Mouse (Mus musculus) CD8-positive naive resting alpha-beta T cell, adult 2 months (primary cell): ENCODE results near the gene Zfhx2.
A peak's percentile ranks its signal among the peaks of the same experiment; 100 is the strongest.
"Not testable (repeated sequence)": the region's sequence is repeated elsewhere in the genome, so short reads cannot be mapped to it uniquely, and the experiment has no call there.

Source experiments
- DNase-seq, 2 experiments: peaks; one replicate each; pipeline ENCODE4 v3.0.0; 2022; ENCODE audit warnings: low read depth in 2 of 2, low spot score in 2 of 2

Gene Zfhx2

DNA sequence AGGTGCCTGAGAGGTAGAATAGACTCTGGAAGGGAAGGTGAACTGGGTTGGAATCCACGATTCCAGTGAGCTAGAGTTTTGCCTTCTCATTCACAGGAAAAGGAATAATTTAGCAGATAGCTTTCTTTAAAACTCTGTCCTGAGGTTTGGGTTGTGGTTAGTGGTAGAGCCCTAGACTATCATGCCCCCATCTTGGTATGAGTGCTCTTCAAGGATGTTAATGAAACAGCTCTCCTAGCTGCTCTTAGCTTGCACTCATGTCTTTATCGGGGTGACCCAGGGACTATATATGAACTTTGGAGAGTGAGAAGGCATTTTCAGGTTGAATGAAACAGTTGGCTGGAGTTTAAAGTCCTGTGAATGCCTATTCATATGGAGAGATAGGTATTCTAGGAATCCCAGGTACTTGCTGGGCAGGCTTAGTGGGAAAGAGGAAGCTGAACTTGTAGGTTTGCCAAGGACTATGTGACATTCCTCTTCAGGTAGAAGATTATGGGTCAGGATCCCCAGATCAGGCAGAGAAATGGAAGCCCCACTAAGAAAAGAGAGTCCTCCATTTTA is 44.1 kb downstream of the Zfhx2 start:
- no peak for DNase-seq

- DNase-seq, result not testable (repeated sequence)
These were observed 48.4 kb downstream of the Zfhx2 start for GRCm38 (mm10) chr14:55043694-55044093.

DNA sequence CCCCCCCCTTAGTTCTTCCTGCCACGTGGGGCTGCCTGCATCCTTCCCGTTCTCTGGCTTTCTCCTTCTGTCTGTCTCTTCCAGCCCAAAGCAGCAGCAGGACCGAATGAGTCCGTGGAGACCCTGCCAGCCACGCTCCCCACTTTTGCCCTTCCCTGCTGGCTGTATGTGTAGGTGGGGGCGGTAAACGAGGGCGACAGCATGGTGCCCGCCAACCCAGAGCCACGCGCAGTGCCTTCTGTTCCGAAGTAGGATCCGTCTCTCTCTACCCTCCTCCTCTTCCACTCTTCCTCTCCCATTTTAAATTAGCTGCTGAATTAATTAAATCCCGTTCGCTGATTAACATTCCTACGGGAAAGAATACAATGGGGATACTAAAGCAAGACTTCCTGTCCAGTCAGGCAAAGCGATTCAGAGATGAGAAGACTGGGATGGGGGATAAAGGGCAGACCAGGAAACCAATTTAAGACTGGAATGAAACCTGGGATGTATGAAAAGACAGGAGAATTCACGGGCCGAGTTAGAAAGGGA is 59.4 kb downstream of the Zfhx2 start:
- DNase-seq, result no peak

DNA sequence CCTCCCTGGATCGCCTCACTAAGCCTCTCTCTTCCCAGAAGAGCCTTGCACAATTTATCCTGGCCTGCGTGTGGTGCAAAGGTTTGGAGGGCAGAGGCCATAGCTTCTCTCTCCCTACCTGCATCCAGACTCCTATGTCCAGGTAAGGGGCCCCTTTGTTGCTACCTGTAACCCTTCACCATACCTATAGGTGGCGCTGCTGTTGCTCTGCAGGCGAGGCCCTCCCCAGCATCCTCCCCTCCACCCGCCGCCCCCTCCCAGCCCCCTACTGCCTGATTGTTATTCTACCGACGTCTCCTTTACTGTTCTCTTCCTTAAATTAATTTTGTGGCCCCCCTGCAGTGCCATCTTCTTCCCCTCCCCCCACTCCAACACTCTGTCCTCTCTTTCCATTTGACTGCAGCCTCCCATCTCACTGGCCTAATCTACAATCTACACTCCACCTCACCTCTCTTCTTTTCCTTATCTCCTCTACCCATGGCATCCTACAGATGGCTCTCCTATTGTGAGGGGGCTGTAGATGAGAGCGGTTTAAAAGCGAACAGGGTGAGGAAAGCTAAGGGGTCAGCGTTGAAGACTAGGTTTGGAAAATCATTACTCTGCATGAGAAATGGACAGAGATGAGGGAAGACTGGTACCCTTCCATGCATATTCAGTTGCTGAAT is 63.0 kb downstream of the Zfhx2 start:
- peak in 1 of 2 experiments; percentile 39 for DNase-seq

- DNase-seq, result no peak
These were observed 63.7 kb downstream of the Zfhx2 start for GRCm38 (mm10) chr14:55028333-55028835.

DNA sequence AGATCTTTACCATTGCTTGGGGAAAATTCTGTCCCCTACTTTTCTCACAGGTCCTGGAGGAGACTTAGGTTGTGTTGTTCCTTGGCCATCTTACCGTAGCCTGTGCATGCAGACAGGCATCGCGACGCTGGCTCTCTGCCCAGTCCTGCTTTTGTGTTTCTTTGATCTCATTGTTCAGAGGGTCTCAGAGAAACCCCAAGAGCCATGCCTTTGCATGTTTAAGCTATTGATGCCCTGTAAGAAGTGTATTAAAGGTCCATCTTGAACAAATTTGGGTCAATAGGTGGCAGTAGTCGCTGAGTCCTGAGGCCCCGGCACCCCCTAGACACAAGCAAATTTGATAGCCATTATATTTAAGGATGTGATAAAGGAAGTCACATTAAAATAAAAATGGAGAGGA is 64.5 kb downstream of the Zfhx2 start:
- no peak for DNase-seq

GRCm38 (mm10) chr14:55027251-55027650 is 64.9 kb downstream of the Zfhx2 start:
- DNase-seq, result no peak

- DNase-seq, result no peak
These were observed 66.6 kb downstream of the Zfhx2 start for GRCm38 (mm10) chr14:55025527-55025926.

DNA sequence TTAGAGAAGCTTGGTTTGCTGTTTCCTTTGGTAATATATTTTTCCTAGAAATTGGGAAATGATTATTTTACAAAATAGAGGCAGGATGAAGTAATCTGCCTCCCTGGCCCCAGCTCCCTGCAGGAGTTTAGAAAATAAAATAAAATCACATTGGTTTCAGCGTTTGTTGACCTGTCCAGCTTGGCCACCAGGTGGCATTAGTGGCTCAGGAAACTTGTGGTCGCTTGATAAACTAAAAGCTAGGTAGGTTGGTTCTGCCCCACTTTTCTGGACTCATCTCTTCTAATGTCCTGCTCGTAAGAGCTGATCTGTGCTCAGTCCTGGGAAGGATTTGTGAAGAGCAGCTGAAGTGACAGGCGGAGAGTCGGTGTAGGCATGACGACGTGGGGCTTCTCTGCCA is 67.9 kb downstream of the Zfhx2 start:
- DNase-seq, result peak in 1 of 2 experiments; percentile 12

GRCm38 (mm10) chr14:55023011-55023410 is 69.1 kb downstream of the Zfhx2 start:
- DNase-seq, result no peak

GRCm38 (mm10) chr14:55020394-55020793 is 71.7 kb downstream of the Zfhx2 start:
- no peak for DNase-seq

DNA sequence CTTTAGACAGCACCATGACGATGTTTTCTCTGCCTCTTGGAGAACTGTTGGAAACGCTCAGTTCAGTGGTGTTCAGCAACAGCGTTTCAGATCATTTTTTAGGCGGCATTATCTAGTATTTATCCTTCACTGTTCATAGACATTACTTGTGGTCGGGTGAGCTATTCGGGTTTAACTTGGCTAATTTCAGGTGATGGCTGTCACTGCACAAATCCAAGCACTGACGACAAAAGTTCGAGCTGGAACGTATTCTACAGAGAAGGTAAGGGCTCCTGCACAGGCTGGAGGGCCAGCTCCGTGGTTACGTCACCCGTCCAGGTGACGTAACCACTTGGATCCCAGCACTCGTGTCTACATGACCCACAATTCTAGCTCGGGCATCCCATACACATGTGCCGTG is 75.2 kb downstream of the Zfhx2 start:
- no peak for DNase-seq

DNA sequence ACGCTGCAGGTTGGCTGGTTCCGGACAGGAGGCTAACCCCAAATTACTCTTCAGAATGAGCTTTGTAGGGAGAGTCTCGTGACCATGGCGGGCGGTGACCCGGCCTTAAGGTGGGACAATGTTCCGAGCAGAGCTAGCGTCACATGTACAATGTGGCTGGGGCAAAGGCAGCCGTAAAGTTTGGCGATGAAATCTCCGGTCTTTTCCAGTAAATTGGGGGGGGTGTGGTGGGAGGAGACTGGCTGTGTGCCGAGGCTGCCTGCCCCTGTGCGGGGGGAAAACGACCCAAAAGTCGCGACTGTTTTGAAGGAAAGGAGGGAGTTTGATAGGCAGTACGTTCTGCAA is 76.4 kb downstream of the Zfhx2 start:
- no peak for DNase-seq

DNA sequence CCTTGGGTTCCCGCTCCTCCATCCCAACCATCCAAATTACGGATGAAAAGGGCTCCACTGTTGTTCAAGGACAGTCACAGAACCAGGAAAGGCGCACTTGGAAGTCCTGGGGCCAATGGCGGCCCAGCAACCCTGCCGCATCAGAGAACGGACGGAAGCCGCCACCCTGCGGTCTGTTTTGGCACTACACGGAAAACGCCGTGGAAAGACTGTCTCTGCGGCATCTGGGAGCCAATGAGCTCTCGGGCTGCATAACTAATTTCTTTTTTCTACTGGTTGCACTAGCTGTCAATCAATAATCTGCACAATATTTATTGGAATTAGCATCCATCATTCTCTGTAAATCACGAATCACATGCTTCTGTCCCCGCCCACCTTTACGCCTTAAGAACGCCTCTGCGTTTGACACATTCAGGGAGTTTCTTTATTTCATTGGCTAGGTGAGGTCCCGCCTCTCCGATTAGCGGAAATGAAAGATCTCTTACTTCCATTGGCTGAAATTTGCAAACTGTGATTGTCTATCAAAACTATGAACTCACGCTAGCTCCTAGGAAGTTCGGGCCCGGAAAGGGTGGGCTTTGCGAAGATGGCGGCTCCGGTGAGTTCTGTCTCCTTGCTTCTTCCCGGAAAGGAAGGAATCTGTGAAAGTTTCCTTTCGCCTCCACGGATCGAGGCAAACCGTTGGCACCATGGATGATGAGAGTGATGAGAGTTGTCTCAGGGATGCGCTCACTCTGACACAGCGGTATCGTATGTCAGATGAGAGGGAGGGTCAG is 76.9 kb downstream of the Zfhx2 start, which contains the start of gene Ngdn:
Gene Ngdn (plus strand): TSS at position 464 of the 776 bp plus-strand sequence.
- DNase-seq, result peak; percentile 96 to 99

- DNase-seq, result no peak
These were observed 77.5 kb downstream of the Zfhx2 start for GRCm38 (mm10) chr14:55014591-55014990.

GRCm38 (mm10) chr14:55011116-55011515 is 81.0 kb downstream of the Zfhx2 start:
- no peak for DNase-seq
